Mouse (Mus musculus) liver, postnatal 0 days (tissue): Measurements from ENCODE around the gene L3mbtl1.

Source experiments
- CTCF ChIP-seq: sonication (generic); IDR thresholded peaks from 2 replicates; pipeline ENCODE4 v1.5.1; 2016; ENCODE audit warnings: antibody characterized with exemption, low read depth
- EP300 ChIP-seq: IDR thresholded peaks from 2 replicates; pipeline ENCODE4 v1.6.1; 2016; ENCODE audit warnings: antibody characterized with exemption, low read depth, mild to moderate bottlenecking

DNA sequence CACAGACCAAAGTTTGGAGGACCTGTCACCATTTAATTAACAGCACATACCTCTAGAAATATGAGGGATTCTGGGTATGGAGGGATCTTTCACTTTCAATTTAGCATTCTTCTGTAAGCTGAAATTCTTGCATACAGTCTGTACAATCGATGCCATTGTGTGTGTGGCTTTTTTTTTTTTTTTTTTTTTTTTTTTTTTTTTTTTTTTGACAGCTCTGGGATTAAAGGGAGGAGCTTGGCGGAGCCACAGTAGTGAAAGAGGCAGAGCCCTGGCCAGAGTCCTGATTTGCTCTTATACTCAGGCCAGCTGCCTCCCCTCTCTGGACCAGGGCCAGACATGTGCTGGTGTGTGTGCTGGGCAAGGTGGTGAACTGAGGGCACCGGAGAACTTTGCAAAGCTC is 42.7 kb downstream of the L3mbtl1 start:
- TF ChIP-seq CTCF, result no peak
- TF ChIP-seq EP300, result peak; percentile 45; the same call in 1 of the 2 replicates
